Mouse (Mus musculus) 3T3-L1 (cell line): Measurements from ENCODE around the gene Snrpb.

Source experiments
- DNase-seq: peaks from one replicate; pipeline ENCODE4 v3.0.0-alpha.2; 2015; ENCODE audit warnings: low read depth, low spot score

Gene Snrpb

DNA sequence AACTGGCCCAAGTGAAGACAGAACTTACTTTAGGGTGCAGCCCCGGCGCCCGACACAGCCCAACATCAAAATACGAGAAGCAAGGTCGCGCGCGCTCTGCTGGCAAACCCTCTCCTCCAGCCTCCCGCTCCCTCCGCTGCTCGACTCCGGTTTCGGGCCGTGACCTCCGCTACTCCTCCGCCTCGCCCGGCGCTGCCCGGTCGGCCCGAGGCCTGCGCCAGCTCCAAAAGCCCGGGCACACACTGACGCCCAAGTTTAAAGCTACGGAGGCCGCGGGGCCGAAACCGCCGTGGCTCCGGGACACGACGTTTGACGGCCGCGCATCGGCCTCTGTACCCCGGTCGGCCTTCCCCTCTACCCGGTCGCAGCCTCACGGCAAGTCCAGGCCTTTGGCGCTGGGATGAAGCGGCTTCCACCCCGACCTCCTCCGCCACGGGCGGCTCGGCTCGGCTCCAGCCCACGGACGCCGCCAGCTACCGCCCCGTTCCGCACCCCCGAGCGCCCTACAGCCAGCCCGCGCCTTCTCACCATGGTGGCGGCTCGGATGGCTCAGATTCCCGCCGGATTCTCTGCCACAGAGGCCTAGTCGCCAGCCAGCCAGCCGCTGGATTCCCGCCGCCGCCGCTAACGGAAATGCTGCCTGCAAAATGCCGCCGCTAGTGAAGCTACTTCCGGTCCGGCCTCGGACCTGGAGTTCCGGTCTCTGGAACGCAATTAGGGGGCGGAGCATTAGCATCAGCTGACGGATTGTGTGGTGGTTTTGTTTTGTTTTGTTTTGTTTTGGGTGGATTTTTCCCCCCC is at the start of gene Snrpb:
TSS of gene Snrpb (minus strand) at position 698 of the 801 bp plus-strand sequence.
- DNase-seq: peak; percentile 95

DNA sequence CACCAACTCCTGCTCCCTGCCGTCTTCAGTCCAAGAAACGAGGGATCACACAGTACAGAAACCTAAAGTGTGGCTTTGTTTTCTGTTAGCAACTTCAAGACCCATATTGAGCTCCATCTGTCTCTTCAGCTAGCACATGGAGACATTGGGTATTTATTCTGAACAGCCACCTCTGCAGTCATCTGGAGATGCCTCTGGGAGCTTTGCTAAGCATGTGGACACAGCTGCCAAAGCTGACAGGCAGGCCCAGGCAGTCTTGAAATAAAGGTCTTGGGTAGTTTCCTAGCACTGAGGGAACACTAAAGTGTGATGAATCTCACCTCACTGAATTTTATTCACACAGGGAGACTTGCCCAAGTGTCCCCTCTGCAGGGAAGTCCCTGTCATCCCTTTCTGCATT is 32.4 kb upstream of the Snrpb start:
- DNase-seq: no peak

DNA sequence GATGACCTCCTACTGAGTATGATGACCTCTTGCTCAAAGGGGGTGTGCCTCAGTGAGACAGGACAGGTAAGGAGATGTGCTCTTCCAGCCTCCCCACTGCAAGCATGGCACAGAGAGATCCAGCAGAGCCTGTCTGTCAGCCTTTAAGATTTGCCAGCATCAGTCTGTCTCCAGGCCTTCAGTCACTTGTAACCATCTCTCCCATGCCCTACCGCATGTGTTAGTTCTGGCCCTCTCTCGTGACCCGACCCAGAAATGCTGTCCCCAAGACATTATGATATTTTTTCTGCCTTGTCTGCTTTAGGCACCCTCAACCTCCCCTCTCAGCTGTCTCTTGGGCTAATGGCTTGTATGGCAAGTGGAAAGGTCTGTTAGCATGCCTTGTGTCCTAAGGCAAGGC is 30.4 kb upstream of the Snrpb start:
- DNase-seq: no peak

DNA sequence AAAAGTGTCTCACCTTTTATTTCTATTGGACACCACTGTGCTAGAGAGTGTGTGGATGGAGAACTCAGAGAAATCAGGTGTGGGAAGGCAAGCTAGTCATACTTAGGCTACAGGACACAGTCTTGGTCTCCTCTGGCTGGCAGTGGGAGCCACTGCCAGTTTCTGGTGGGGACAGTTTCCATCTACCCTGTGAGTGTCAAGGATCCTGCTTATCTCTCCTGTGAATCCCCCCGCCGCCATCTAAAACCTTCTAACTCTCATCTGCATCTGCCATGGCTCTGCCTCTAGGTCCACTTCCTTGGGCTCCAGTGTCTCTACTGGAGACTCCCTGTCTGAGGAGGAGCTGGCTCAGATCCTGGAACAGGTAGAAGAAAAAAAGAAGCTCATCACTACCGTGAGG is 28.8 kb upstream of the Snrpb start:
- no peak for DNase-seq

DNA sequence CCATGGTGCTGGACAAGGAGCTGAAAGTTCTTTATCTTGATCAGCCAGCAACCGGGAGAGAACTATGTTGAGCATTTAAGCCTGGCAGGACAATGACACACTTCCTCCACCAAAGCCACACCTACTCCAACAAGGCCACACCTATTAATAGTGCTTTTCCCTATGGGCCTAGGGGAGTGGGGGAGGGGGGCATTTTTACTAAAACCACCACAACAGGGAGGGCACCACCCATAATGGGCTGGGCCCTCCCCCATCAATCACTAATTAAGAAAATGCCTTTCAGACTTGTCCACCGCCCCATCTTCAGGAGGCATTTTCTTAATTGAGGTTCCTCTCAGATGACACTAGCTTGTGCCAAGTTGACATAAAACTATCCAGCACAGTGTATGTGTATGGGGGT is 28.2 kb upstream of the Snrpb start:
- no peak for DNase-seq

DNA sequence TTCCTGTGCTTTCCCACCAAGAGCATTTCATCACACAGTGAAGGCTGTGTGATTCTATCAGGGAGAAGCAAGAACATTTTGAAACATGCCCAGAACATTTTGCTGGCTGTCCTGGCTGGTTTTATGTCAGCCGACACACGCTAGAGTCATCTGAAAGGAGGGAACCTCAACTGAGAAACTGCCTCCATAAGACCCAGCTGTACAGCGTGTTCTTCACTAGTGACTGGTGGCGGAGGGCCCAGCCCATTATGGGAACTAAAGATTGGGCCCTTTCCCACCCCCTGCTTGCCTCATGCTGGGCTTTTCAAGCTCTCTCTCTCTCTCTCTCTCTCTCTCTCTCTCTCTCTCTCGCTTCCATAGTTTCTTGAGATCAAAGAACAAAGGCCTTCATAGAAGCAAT is 21.8 kb upstream of the Snrpb start:
- DNase-seq: no peak

DNA sequence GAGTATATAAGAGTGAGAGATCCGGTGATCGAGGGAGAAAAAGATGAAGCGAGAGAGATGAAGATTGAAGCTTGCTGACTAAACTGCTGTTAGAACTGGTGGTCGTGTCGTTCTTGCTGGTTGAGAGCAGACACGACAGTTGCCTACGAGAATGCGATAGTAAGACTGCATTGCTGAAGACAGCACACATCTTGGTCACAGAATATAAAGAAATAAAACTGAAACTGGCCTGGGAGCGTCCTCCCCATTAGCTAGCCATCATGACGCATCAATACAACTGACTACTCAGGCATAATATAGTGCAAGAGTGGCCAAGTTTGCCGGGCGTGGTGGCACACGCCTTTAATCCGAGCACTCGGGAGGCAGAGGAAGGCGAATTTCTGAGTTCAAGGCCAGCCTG is 15.7 kb upstream of the Snrpb start, which contains the start of gene Tmc2:
TSS of gene Tmc2 (plus strand) at position 301 of the 400 bp plus-strand sequence.
- DNase-seq: no peak

DNA sequence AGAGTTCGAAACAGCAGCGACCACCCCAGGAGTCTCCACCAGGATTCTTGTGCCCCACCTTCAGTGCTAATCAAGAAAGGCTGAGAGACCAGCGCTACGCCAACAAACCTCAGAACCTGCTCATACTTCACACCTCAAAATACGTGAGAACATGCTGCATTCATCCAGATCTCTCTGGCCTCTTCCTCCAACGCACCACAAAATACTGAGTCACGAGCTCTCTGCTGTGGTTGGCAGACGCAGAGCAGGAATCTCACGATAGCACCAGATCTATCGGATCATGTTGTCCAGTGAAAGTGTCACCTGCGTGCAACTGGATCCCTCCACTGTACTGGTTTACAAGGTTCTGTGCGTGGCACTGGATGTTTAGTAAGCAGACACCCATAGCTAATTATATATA is 9.2 kb upstream of the Snrpb start:
- no peak for DNase-seq

DNA sequence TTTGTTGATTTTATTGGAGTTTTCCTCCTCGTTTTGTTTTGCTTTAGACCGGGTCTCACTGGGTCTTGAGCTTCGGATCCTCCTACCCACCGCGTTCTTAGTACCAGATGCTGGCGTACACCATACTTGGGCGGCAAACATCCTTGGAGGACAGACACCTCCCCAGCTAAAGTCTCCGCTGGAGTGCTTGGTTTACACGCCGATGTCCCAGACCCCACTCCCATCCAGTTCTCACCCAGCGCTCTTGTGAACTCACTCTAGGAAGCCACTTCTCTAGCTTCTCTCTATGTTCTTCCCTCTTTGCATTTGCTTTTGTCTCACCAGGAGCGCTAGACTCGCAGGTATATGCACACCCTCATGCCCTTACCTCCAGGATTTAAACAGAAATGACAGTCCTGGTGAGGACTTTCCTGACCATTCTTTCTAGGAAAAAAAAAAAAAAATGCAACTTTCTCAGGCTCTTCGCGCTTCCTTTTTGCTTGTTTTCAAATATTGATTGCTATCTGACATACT is 360 bp upstream of the Snrpb start:
- DNase-seq: no peak

DNA sequence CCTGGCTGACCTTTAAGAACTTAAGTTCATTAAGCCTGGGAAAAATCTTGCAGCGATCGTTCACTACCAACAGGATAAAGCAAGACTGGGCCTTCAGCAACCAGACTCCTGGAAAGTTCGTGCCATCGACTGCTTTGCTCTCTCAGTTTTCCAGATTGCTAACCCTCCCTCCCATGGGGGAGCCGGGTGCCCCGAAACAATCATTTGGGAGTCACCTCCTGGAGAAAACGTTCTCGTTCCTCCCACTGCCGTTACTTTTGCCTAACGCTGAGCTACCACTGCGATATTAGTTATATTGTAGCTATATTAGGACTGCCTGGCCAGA is 860 bp downstream of the Snrpb start:
- DNase-seq: peak; percentile 49

DNA sequence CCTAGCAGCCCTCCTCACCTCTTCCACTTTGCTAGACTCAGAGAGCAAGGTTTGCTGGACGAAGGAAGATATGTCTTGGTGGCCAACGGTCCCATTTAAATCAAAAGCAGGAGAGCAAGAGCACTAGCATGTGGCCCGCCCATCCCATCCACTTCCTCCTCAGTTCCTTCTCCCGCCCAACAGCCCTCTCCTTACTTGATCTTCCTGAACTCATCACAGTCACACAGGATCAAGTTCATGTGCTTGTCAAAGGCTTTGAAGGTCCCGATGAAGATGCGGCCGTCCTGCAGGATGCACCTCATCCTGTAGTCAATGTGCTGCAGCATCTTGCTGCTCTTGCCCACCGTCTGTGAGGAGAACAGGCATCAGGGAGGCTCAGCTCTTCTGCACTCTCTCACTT is 2.4 kb downstream of the Snrpb start:
- DNase-seq: no peak

DNA sequence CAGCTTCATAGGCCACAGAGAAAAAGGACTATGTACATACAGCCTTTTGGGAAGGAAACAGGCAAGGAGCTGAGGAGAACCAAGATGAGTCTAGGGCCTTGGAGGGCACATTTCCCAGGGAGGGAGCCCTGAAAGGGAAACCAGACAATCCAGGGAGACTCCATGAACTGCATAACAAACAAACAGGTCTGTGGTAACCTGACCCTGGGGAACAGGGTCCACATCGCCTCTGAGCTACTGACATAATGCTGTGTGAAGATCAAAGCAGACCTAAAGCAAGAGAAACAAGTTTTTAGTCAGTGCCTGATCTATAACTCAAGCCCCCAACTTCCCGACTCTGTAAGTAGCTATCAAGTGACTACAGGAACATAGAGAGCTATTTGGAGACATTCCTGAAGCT is 7.5 kb downstream of the Snrpb start:
- no peak for DNase-seq

DNA sequence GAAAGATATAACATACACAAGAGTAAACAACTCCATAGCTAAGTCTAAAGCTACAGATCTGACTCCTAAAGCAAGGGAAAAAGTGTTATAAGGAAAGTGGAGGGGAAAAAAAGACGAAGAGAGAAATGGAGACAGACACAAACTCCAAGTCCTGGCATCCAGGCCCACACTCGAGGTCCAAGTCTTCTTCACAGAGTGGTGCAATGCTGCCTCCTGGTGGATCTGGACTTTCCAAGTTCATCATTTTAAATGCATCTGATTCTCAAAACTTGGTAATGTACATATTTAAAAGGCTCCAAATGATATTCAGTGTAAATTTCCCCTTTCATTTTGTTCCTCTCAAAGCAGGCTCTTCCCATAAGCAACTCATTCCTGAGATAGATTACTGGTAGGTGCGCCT is 11.3 kb downstream of the Snrpb start:
- DNase-seq: peak; percentile 81

DNA sequence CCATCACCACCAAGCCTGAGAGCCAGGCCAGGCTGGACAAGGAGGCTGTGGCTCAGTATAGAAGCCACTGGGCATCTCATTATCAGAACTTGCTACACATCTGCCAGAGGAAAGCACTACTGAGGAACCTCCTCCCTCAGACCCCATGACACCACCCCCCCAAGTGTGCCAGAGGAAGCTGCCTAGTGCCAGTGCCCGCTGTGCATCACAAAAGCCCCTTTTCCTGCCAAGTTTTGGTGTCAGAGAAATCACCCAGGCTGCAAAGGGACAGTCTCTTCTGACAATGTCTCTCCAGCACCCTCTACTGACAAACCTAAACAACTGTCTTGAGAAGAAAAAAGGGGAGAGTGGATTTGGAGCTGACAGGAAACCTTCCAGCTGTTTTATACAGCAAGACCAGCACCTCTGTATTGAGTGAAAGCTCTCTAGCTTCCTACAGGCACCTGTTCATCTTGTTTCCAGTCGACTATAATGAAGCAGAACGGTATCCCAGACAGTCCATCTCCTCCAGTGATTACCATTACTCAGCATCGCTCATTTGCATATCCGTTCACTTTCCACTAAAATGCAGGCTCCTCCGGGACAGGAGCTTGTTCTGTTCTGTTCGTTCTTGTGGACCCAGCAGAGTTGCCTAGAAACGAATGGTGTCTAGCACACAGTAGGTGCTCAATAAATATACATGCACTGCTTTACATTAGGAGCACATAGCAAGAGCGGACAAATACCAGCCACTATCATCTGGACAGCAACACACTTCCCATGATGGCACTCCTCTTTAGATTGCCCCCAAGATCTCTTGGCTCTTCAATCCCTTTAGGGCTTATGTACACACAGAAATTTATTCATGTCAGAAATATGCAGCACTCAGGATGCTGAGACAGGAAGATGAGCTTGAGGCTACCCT is 12.6 kb downstream of the Snrpb start:
- DNase-seq: peak; percentile 68

DNA sequence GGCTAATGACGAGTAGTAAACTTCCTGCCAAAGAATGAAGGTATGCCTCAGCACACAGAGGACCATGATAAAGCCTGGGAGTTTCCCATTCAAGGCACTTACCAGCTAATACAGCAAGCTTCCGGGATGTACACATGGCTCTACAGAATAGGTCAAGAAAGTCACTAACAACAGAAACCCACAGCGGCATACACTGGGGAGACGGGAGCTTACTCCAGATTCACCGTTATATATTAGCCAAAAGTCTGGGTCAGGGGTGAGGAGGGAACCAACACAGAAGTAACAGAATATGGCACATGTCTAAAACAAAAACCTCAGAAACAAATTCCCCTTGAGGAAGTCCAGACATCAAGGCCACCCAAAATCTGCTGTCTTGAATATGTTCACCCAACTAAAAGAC is 16.5 kb downstream of the Snrpb start:
- no peak for DNase-seq

DNA sequence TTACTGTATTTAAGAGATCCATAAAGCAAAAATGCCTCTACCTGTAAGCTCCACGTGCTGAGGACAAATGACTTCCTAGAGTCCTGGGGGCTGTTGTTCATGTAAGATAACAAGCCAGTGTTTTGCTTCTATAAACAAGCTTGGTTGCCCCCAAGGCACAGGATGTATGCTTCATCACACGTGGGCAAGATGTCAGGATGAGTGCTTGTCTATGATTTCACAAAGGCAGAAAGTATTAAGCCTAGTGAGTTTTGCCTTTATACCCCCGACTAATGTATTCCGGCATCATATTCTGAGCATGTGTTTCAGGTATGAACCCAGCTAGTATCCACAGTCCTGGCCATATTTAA is 21.1 kb downstream of the Snrpb start:
- DNase-seq: no peak

DNA sequence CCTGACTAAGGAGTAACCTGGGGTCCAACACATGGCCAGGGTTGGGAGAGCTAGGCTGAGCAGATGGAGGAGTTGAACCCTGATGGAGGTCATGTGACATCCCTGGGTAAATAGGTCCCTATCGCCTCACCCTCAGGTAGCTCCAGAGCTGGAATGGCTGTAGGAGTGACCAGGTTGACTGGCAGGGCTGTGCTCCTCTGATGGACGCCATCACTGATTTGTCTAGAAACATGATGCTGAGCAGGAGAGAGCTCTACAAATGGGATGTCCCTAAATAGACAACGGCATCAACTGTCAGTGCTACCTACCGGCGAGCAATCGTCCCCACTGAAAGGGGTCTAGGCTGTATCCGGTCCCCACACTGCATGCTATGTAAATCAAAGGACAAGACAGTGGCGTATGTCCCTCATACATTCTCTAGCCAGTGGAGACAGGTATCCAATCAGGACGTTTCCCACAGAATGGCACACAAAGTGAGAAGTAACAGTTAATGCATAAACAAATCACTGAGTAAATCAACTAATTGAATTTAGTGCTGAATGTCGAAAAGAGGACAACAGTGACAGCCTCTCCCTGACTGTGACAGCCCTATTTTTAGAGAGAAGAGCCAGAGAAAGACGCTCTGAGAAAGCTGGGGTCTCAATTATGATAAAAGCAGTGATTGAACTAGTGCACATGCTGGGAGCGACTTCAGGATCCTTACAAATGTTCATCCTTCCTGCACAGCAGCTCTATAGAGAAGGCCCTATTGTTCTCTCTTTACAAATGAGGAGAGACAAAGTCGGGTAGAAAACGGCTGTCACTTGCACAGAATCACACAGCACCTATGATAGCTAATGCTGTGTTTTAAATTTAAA is 21.7 kb downstream of the Snrpb start:
- no peak for DNase-seq

DNA sequence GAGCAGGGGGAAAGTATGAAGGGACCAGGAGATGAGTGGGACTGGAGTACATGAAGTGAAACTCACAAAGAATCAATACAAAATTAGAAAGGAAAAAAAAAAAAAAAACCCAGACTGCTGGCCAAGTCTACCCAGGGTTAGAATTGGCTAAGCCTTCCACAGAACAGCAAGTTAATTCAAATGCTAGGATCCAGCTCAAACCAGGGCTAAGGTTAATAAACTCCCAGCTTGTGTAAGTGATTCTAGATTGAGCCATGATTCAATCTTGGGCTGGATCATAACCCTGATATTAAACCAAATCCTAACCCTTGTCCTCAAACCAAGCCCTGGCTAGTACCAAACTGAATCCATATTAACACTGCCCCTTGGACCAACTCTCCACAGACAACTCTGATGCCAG is 23.4 kb downstream of the Snrpb start:
- DNase-seq: no peak

DNA sequence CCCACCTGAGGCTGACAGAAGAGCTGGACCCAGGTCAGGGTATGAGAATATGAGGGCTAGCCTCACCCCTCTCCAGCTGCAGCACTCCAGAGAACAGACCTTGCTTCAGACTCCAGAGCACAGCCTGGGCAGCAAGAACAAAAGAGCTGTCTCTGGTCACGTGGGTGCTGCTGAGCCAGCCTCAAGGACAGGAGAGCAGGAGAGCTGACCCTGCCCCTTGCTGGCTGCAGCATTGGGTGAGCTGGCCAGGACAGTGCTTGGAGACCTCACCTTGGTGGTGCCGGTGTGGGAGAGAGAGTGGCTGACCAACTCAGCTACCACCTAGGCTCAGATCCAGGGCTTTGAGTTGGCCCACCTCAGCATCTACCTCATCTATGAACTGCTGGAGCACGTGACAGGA is 24.0 kb downstream of the Snrpb start:
- DNase-seq: no peak

DNA sequence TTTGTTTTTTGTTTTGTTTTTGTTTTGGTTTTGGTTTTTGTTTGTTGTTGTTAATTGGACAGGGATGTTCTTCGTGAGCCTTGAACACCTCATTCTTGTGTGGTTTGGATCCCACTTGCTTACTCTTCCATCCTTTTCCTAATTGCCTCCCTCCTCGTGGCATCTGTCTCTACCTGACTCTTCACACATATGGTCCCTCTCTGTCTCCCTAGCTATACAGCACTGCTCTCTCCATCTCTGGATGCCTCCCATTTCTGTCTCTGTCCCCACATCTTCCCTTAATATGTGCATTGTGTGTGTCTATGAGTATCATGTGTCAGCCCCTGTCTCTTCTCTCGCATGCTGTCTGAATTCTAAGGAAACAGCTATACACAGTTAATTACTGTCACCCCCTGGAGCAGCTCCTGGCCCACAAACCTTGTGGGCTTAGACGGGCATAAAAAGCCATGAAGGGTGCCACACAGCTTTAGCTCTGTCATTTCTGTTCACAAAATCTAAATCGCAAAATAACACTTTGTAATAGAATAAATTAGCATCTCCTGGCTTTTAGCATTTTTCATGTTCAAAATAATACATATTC is 33.0 kb downstream of the Snrpb start:
- no peak for DNase-seq

DNA sequence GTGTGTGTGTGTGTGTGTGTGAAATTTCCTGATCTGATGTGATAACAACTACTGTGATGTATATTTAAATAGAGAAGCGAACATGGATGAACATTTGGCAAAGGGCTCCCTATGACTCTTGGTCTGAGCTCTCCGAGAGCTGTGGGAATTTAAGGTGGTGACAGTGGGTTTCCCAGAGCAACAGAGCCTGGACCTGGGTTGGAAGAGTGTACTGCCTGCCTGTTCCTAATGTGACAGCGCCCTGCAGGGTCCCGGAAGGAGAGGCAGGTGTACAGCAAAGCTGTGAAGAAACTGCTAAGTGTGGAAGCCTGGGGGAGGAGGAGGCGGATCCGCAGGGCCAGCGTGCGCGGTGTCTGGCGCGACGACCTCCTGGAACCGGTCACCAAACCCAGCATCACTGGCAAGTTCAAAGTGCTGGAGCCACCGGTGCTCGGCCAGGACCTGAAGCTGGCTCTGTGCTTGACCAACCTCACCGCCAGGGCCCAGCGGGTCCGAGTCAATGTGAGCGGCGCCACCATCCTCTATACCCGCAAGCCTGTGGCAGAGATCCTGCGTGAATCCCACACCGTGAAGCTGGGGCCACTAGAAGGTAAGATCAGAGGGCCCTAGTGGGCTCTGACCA is 34.4 kb downstream of the Snrpb start:
- no peak for DNase-seq
